Mouse (Mus musculus) gastrocnemius, postnatal 10 days (tissue): ENCODE data around the gene H1foo. TPM values are rescaled to one million over a fixed set of nuclear protein-coding genes. Genes with fewer than 3 reads are reported as not detected.

Experiments used
- total RNA-seq, 2 experiments: library from RNA; stranded (reverse); gene quantifications; 2 replicates each; pipeline ENCODE4 v1.2.3; 2021

The H1foo gene
- total RNA-seq, 2 experiments from 2014 or later = not detected

Other genes with a start within 250 kb of the H1foo start
- 1 to 10 TPM in 1 of 2 experiments, under 1 TPM in 1; 0.26 to 1.5 TPM for gene Tmem40, start 182.5 kb upstream of the H1foo start, total RNA-seq
- 10 to 100 TPM; 89.1 to 96.7 TPM for gene Cand2, start 170.4 kb upstream of the H1foo start, total RNA-seq
- gene Rpl32, start 136.2 kb upstream of the H1foo start, total RNA-seq = 1,000 to 10,000 TPM; 1,136 to 1,161 TPM
- under 1 TPM; 0.12 to 0.14 TPM for gene Efcab12, start 106.5 kb upstream of the H1foo start, total RNA-seq
- 1 to 10 TPM; 2.3 to 3.7 TPM for gene Mbd4, start 91.6 kb upstream of the H1foo start, total RNA-seq
- gene Ift122, start 91.5 kb upstream of the H1foo start, total RNA-seq = 10 to 100 TPM; 19.3 to 21.9 TPM
- gene Rho, start 13.2 kb upstream of the H1foo start, total RNA-seq = under 1 TPM; 0.19 to 0.32 TPM
- 100 to 1,000 TPM in 1 of 2 experiments, 10 to 100 TPM in 1; 90.1 to 127 TPM for gene Plxnd1, start 50.1 kb downstream of the H1foo start, total RNA-seq
- 10 to 100 TPM; 26.4 to 29.4 TPM for gene Tmcc1, start 248.5 kb downstream of the H1foo start, total RNA-seq